Mouse (Mus musculus) B cell, adult (primary cell): Measurements from ENCODE around the gene Gm17677. TPM values are rescaled to one million over a fixed set of nuclear protein-coding genes. Genes with fewer than 3 reads are reported as not detected.

ENCODE experiments used
- total RNA-seq: library from RNA; stranded (reverse); gene quantifications from 4 replicates; pipeline ENCODE4 v1.2.4, GENCODE M21; 2023; ENCODE audit not compliant: inconsistent age

Gene Gm17677
- not detected in 4 replicates for total RNA-seq

GRCm38 (mm10) chr9:35740749-35741148, at the start of gene Gm17677:
Gene Gm17677 (plus strand): TSS chr9:35741049.

GRCm38 (mm10) chr9:35778009-35778408, 37.2 kb downstream of the Gm17677 start, which contains the start of gene Gm17727:
Gene Gm17727 (minus strand): TSS chr9:35778109.

GRCm38 (mm10) chr9:35790001-35790400, 49.2 kb downstream of the Gm17677 start, which contains the start of the genes Gm27235 and D730048I06Rik:
Gene Gm27235 (minus strand): TSS chr9:35790101.
Gene D730048I06Rik (minus strand): TSS chr9:35790112.

Other genes starting within 250 kb of the Gm17677 start
- not detected in 4 replicates for gene Gm1113, start 222.8 kb upstream of the Gm17677 start, total RNA-seq
- 1.7 to 2.2 TPM (median 2.1 TPM) in 4 replicates for gene Ddx25, start 182.5 kb upstream of the Gm17677 start, total RNA-seq
- 23.6 to 26.1 TPM (median 25.5 TPM) in 4 replicates for gene Pus3, start 182.5 kb upstream of the Gm17677 start, total RNA-seq
- gene Pate2, start 170.8 kb upstream of the Gm17677 start, total RNA-seq: not detected in 4 replicates
- gene Hyls1, start 170.7 kb upstream of the Gm17677 start, total RNA-seq: 14.7 to 15.8 TPM (median 15.5 TPM) in 4 replicates
- not detected in 4 replicates for gene Pate4, start 129.1 kb upstream of the Gm17677 start, total RNA-seq
- not detected in 4 replicates for gene Pate3, start 92.8 kb upstream of the Gm17677 start, total RNA-seq
- gene Pate1, start 53.7 kb upstream of the Gm17677 start, total RNA-seq: not detected in 4 replicates
- gene Gm17727, start 37.1 kb downstream of the Gm17677 start, total RNA-seq: not detected in 4 replicates
- gene Gm27235, start 49.1 kb downstream of the Gm17677 start, total RNA-seq: not detected in 4 replicates
- gene D730048I06Rik, start 49.1 kb downstream of the Gm17677 start, total RNA-seq: not detected in 4 replicates
- not detected in 4 replicates for gene 9230110F15Rik, start 103.1 kb downstream of the Gm17677 start, total RNA-seq
- gene 9230113P08Rik, start 167.4 kb downstream of the Gm17677 start, total RNA-seq: not detected in 4 replicates